Comparison of ENCODE assay signal across 28 mouse cellular contexts in the genomic region with DNA sequence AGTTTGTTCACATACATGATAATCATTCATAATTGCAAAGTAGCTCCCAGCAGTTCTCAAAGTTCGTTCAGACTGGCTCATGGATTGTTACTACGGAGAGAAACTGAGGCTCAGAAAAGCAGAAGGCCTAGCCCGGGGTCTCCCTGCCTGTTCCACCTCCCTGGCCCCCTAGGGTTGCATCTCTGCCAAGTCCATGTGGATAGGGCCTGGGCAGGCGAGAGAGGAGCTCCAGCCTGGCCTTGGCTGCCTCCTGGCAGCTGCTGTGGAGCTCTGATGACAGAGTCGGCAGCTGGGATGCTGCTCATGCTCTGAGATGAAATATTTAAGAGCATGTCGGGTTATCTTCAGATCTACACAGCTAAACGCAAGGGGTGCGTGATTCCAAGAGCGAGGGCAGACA.
DNase-seq lines count a peak whose midpoint lies in the region; ATAC-seq and TF ChIP-seq lines count a peak whose summit lies in the region.
"Had no signal": no experiment of that assay in that cellular context is flagged by ENCODE, and none has a peak within 500 bp of the region (broad histone marks: within the 10 kb centered on the region; RNA-seq: fewer than 3 reads in every experiment).

No protein-coding gene starts in this region.

- ATAC-seq in limb, embryonic 14.5 days (ENCODE audit: low FRiP score, low read depth) = 0 out of 2 replicates have a peak, but pooled peaks have one; percentile 50
- ATAC-seq: activated CD4-positive, CD25-positive, alpha-beta regulatory T cell, adult 4 months; forebrain, embryonic 14.5 days; hindbrain, embryonic 16.5 days; intestine, embryonic 16.5 days; midbrain, embryonic 16.5 days had no signal

- no peak overlapping the region for H3K27ac ChIP-seq in limb, embryonic 14.5 days (replicated peaks; ENCODE audit: low read depth, low read length)
- no peak overlapping the region for H3K27ac ChIP-seq in limb, embryonic 10.5 days
- H3K27ac ChIP-seq in embryonic facial prominence, embryonic 10.5 days (replicated peaks) = peak overlapping the region; percentile 24; the same call in 1 of the 2 replicates
- H3K27ac ChIP-seq: kidney, postnatal 0 days; left cerebral cortex, adult 2 months; liver, embryonic 14.5 days; macrophage; neural tube, embryonic 13.5 days had no signal

- H3K4me2 ChIP-seq in limb, embryonic 14.5 days (replicated peaks; ENCODE audit: low read depth, low read length, severe bottlenecking) = no peak overlapping the region
- H3K4me2 ChIP-seq: heart, embryonic 11.5 days; neural tube, embryonic 13.5 days had no signal

- no peak for TF ChIP-seq POLR2A in limb, embryonic 14.5 days (IDR thresholded peaks at IDR 0.05; ENCODE audit: borderline replicate concordance, extremely low read depth, insufficient read depth, insufficient read length)

- no peak overlapping the region for H3K4me3 ChIP-seq in limb, embryonic 14.5 days (replicated peaks; ENCODE audit: low read length)
- H3K4me3 ChIP-seq in limb, embryonic 10.5 days = no peak overlapping the region
- no peak overlapping the region for H3K4me3 ChIP-seq in embryonic facial prominence, embryonic 10.5 days
- H3K4me3 ChIP-seq: left cerebral cortex, adult 2 months; neural tube, embryonic 13.5 days had no signal

- WGBS in limb, embryonic 14.5 days = 76% methylated on average over 9 of the region's 9 CpGs
- 83% methylated on average over 9 of the region's 9 CpGs for WGBS in limb, embryonic 10.5 days
- WGBS in embryonic facial prominence, embryonic 10.5 days = 84% methylated on average over 9 of the region's 9 CpGs

- no peaks in the 10 kb centered on the region for H3K27me3 ChIP-seq in limb, embryonic 14.5 days (ENCODE audit: control insufficient read depth, insufficient read depth, low read length)
- peaks cover 6% of the 10 kb centered on the region; the same call in 1 of the 2 replicates for H3K27me3 ChIP-seq in limb, embryonic 10.5 days (ENCODE audit: low read depth, poor library complexity, severe bottlenecking)
- H3K27me3 ChIP-seq in embryonic facial prominence, embryonic 10.5 days (replicated peaks; ENCODE audit: low read depth, poor library complexity, severe bottlenecking) = 0 out of 2 replicates have a peak, but pooled peaks cover 8% of the 10 kb centered on the region
- H3K27me3 ChIP-seq: neural tube, embryonic 13.5 days had no signal

- H3K9ac ChIP-seq in limb, embryonic 14.5 days (ENCODE audit: low read depth, low read length, severe bottlenecking) = no peak overlapping the region
- H3K9ac ChIP-seq: liver, embryonic 14.5 days; neural tube, embryonic 13.5 days had no signal

- no peaks in the 10 kb centered on the region for H3K36me3 ChIP-seq in limb, embryonic 14.5 days (ENCODE audit: control insufficient read depth, insufficient read depth, low read length)
- H3K36me3 ChIP-seq in limb, embryonic 10.5 days = no peaks in the 10 kb centered on the region
- no peaks in the 10 kb centered on the region for H3K36me3 ChIP-seq in embryonic facial prominence, embryonic 10.5 days (replicated peaks)
- H3K36me3 ChIP-seq: neural tube, embryonic 13.5 days had no signal

- peak; percentile 60 for DNase-seq in heart, adult 11 months
- no peak for DNase-seq in heart, postnatal 25 days (ENCODE audit: low spot score)
- DNase-seq in limb, embryonic 14.5 days (ENCODE audit: low spot score) = no peak
- no peak for DNase-seq in limb, embryonic 10.5 days (ENCODE audit: low spot score)
- no peak for DNase-seq in embryonic facial prominence, embryonic 10.5 days (ENCODE audit: low spot score)
- DNase-seq in spleen, postnatal 4 days (ENCODE audit: low spot score in 2 of 2) = no peak
- DNase-seq in spleen, adult 18-20 months = no peak
- DNase-seq: adrenal gland, adult 8-10 months; cerebellum, adult 9-10 months; gastrocnemius, postnatal 14 days; heart, postnatal 4 days; kidney, adult 8-10 months; liver; lung, adult 2 months; lung, postnatal 10 days; right cerebral cortex, postnatal 4 days; thymus, postnatal 4 days had no signal

- intact Hi-C loops in heart, postnatal 25 days (cut with DNase I) = no loop called here

- H3K4me1 ChIP-seq in limb, embryonic 14.5 days (ENCODE audit: control insufficient read depth, insufficient read depth, low read length) = no peaks in the 10 kb centered on the region
- peaks cover 5% of the 10 kb centered on the region for H3K4me1 ChIP-seq in limb, embryonic 10.5 days
- H3K4me1 ChIP-seq in embryonic facial prominence, embryonic 10.5 days = peaks cover 13% of the 10 kb centered on the region; the same call in 1 of the 2 replicates

- H3K9me3 ChIP-seq in limb, embryonic 14.5 days (ENCODE audit: control insufficient read depth, low read length) = no peaks in the 10 kb centered on the region
- no peaks in the 10 kb centered on the region for H3K9me3 ChIP-seq in limb, embryonic 10.5 days (replicated peaks)
- H3K9me3 ChIP-seq in embryonic facial prominence, embryonic 10.5 days = no peaks in the 10 kb centered on the region
- H3K9me3 ChIP-seq: neural tube, embryonic 13.5 days had no signal
